Mouse (Mus musculus) colon, adult 2 months (tissue): ENCODE measurements around the gene Wdr45. TPM values are rescaled to one million over a fixed set of nuclear protein-coding genes. Genes with fewer than 3 reads are reported as not detected.

Experiments used
- polyA plus RNA-seq: library from polyadenylated mRNA; depleted of rRNA; stranded (reverse); fragments of >200 nt; gene quantifications from 2 replicates; pipeline ENCODE4 v1.2.3, GENCODE M21; 2012; rRNA removed

The Wdr45 gene
- polyA plus RNA-seq, result 39.4 and 43.0 TPM in 2 replicates

DNA sequence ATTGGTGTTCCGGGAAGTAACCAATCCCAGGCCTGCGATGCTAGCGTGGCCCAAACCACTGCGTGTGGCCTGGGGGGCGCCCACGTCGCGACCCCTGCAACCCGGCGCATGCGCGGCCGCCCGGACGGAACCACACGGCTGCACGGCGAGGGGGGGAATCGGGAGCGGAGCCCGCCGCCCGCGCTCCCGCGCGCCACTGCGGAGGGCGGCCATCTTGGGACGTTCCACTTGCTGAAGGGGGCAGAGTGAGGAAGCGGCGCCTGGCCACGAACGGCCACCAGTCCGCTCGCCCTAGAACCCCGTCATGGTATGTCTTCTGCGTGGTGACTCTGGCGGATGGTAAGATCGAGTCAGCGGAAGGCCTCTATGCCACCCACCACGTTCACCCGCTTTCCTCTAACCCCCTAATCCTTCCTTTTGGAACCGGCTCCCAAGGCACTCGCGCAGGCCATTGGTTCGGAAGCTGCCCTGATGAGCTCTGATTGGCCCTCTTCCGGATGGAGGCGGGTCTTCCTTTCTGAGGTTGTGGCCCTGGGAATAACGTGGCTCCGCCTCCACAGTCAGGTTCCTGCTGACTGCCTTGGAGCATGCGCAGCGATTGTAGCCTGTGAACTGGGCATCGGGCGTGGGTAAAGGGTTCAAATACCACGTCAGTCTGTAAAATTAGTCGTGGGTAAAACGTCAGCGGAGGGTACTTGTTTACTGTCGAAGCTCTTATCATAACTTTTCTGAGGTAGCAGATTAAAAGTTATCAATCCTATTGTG, at the start of gene Wdr45:
Gene Wdr45, plus strand, starts transcription at position 199 of the 765 bp plus-strand sequence.

DNA sequence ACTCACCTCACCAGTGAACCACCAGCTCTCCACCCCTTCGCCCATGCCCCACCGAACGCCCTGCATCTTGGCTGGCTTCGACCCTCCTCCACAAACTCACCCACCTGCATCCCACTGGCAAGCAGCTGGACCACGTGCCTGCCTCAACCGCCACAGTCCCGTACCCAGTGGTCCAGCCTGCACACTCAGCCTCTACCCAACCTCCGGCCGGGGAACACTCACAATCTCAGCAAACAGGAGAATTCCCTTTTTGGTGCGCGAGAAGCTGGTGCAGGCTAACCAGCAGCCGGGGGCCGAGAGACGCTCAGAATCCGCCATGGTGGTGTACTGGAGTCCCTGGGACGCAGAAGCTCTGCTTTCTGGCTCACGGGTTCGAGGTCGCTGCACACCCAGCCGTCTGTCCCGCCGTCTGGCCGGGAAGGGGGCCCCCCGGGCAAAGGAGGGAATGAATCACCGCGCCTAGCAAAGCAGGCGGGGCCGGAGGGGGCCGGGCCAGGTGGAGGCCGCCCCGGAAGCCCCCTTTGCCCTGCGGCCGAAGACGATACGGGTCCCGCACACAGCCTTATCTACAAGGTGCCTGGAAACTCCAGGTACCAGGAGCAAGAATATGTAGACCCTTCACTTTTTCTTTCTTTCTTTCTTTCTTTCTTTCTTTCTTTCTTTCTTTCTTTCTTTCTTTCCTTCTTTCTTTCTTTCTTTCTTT, 43.1 kb upstream of the Wdr45 start, which contains the start of gene Plp2:
Gene Plp2, minus strand, starts transcription at position 470 of the 703 bp plus-strand sequence.

DNA sequence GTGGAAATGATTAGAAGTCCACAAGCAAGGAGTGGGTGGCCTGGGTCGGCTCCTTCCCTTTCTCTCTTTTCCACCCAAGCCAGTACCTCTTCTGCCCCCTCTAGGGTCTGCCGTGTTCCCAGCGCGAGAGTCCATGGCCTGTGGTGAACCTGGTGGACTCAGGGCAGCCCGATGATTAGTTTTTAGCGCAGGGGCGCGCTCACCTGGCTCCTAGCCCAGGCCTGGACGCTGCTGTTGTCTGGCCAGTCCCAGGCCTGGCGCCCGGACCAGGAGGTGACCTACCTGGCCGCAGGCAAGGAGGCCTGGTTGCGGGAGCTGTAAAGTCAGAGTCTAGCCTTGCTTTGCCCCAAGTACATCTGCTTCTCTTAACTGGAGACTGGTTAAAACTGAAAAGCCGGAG, 33.3 kb upstream of the Wdr45 start, which contains the start of gene Magix:
Gene Magix, minus strand, starts transcription at position 388 of the 400 bp plus-strand sequence.

GRCm38 (mm10) chrX:7696954-7697381, 17.2 kb upstream of the Wdr45 start, which contains the start of gene Gpkow:
TSS of gene Gpkow (plus strand) at chrX:7697131.

GRCm38 (mm10) chrX:7721514-7722281, 7.6 kb downstream of the Wdr45 start, which contains the start of gene Gm45208:
TSS of gene Gm45208 (plus strand) at chrX:7722245.

DNA sequence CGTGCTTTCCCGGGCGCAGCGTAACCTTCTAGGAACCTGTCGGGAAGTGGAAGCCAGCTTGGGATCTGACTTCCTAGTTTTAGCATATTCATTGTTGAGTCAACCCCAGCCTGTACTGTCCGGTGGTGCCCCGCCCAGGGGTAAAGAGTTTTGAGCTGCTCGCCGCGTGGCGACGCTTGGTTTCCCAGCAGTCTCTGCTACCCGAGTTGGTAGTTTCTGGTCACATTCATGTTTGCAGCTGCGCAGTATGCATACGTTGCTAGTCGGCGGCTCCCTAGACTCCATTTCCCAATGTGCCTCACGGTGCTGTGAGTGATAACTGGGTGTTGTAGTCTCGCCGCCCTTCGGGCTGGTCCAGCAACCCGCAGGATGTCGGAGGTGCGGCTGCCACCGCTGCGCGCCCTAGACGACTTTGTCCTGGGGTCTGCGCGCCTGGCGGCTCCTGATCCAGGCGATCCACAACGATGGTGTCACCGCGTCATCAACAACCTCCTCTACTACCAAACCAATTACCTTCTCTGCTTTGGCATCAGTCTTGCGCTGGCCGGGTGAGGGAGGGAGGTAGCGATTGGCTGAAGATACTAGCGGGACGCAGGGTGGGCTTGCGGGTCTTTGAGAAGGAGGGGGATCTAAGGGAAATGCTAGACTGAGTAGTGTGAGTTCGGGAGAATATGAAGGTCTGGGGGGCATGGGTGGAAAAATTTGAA, 14.2 kb downstream of the Wdr45 start, which contains the start of gene Praf2:
Gene Praf2, plus strand, starts transcription at position 225 of the 707 bp plus-strand sequence.

GRCm38 (mm10) chrX:7750432-7751116, 36.4 kb downstream of the Wdr45 start, which contains the start of gene Ccdc120:
TSS of gene Ccdc120 (minus strand) at chrX:7750905.

GRCm38 (mm10) chrX:7762137-7762920, 48.2 kb downstream of the Wdr45 start, which contains the start of gene Tfe3:
TSS of gene Tfe3 (plus strand) at chrX:7762560.

Other genes starting within 250 kb of the Wdr45 start
- 0.24 and 0.58 TPM in 2 replicates for gene Foxp3, start 140.7 kb upstream of the Wdr45 start, polyA plus RNA-seq
- gene Ppp1r3f, start 140.1 kb upstream of the Wdr45 start, polyA plus RNA-seq, result 2.5 and 3.0 TPM in 2 replicates
- 16.5 and 17.3 TPM in 2 replicates for gene Ccdc22, start 108.8 kb upstream of the Wdr45 start, polyA plus RNA-seq
- gene Cacna1f, start 107.2 kb upstream of the Wdr45 start, polyA plus RNA-seq, result not detected in 2 replicates
- gene Syp, start 75.9 kb upstream of the Wdr45 start, polyA plus RNA-seq, result 6.4 TPM in 2 replicates
- gene Prickle3, start 57.1 kb upstream of the Wdr45 start, polyA plus RNA-seq, result 28.8 and 34.6 TPM in 2 replicates
- gene Plp2, start 42.9 kb upstream of the Wdr45 start, polyA plus RNA-seq, result 360 and 390 TPM in 2 replicates
- gene Magix, start 33.1 kb upstream of the Wdr45 start, polyA plus RNA-seq, result 1.3 and 2.7 TPM in 2 replicates
- 4.7 and 5.5 TPM in 2 replicates for gene Gpkow, start 17.2 kb upstream of the Wdr45 start, polyA plus RNA-seq
- not detected in 2 replicates for gene Gm45208, start 7.9 kb downstream of the Wdr45 start, polyA plus RNA-seq
- 51.2 and 75.8 TPM in 2 replicates for gene Praf2, start 14.1 kb downstream of the Wdr45 start, polyA plus RNA-seq
- 30.0 and 34.8 TPM in 2 replicates for gene Ccdc120, start 36.6 kb downstream of the Wdr45 start, polyA plus RNA-seq
- gene Tfe3, start 48.2 kb downstream of the Wdr45 start, polyA plus RNA-seq, result 23.0 and 25.1 TPM in 2 replicates
- 18.9 and 22.6 TPM in 2 replicates for gene Gripap1, start 75.4 kb downstream of the Wdr45 start, polyA plus RNA-seq
- gene Kcnd1, start 108.0 kb downstream of the Wdr45 start, polyA plus RNA-seq, result 1.8 and 2.2 TPM in 2 replicates
- gene Otud5, start 127.0 kb downstream of the Wdr45 start, polyA plus RNA-seq, result 36.1 and 38.3 TPM in 2 replicates
- 10.7 and 13.5 TPM in 2 replicates for gene Pim2, start 163.9 kb downstream of the Wdr45 start, polyA plus RNA-seq
- 260 and 397 TPM in 2 replicates for gene Slc35a2, start 169.7 kb downstream of the Wdr45 start, polyA plus RNA-seq
- gene Pqbp1, start 184.9 kb downstream of the Wdr45 start, polyA plus RNA-seq, result 31.5 and 39.6 TPM in 2 replicates
- 45.5 and 51.4 TPM in 2 replicates for gene Timm17b, start 185.0 kb downstream of the Wdr45 start, polyA plus RNA-seq
- gene Gm10491, start 193.5 kb downstream of the Wdr45 start, polyA plus RNA-seq, result not detected in 2 replicates
- gene Gm10490, start 195.2 kb downstream of the Wdr45 start, polyA plus RNA-seq, result not detected in 2 replicates
- gene Pcsk1n, start 205.5 kb downstream of the Wdr45 start, polyA plus RNA-seq, result 32.0 and 41.2 TPM in 2 replicates
- not detected in 2 replicates for gene Eras, start 214.3 kb downstream of the Wdr45 start, polyA plus RNA-seq
- 16.6 and 20.2 TPM in 2 replicates for gene Hdac6, start 233.6 kb downstream of the Wdr45 start, polyA plus RNA-seq